8 mouse cellular contexts compared by ENCODE assay signal in genomic region chr14:34201231-34202035, GRCm38 (mm10). TPM values are rescaled to one million over a fixed set of nuclear protein-coding genes. Genes with fewer than 3 reads are reported as not detected.
DNase-seq lines count a peak whose midpoint lies in the region; ATAC-seq lines count a peak whose summit lies in the region.

TSS of gene Gprin2 (minus strand) at chr14:34201653.

- no peaks in the 10 kb centered on the region for H3K36me3 ChIP-seq in limb, embryonic 12.5 days
- H3K36me3 ChIP-seq in midbrain, embryonic 13.5 days = no peaks in the 10 kb centered on the region

- WGBS in limb, embryonic 12.5 days = 4% methylated on average over 50 of the region's 52 CpGs
- WGBS in midbrain, embryonic 13.5 days = 5% methylated on average over 29 of the region's 52 CpGs

- peak within 1 kb of the TSS; percentile 70 for H3K9ac ChIP-seq in limb, embryonic 12.5 days (replicated peaks)
- peak within 1 kb of the TSS; percentile 84 for H3K9ac ChIP-seq in midbrain, embryonic 13.5 days (replicated peaks)

- peak within 1 kb of the TSS; percentile 79 for H3K4me3 ChIP-seq in limb, embryonic 12.5 days (replicated peaks)
- H3K4me3 ChIP-seq in midbrain, embryonic 13.5 days (replicated peaks) = peak within 1 kb of the TSS; percentile 81

- ATAC-seq in CD4-positive, CD25-positive, alpha-beta regulatory T cell, adult 4 months = no peak
- ATAC-seq in hematopoietic stem cell, adult 5-6 weeks (replicated peaks in 1 of 2; ENCODE audit: insufficient read depth in 1 of 2, low FRiP score in 2 of 2, low TSS enrichment in 1 of 2, low read depth in 1 of 2, poor library complexity in 2 of 2, severe bottlenecking in 2 of 2) = peak; percentile 74 to 75
- ATAC-seq in limb, embryonic 12.5 days (ENCODE audit: insufficient number of reproducible peaks, insufficient read depth, low FRiP score, low TSS enrichment, low read depth) = peak; percentile 57
- ATAC-seq in midbrain, embryonic 13.5 days = peak; percentile 84

- H3K27ac ChIP-seq in limb, embryonic 12.5 days = no peak within 1 kb of the TSS
- peak within 1 kb of the TSS; percentile 79 for H3K27ac ChIP-seq in midbrain, embryonic 13.5 days

- H3K4me2 ChIP-seq in limb, embryonic 12.5 days = peak within 1 kb of the TSS; percentile 92
- peak within 1 kb of the TSS; percentile 86 for H3K4me2 ChIP-seq in midbrain, embryonic 13.5 days (replicated peaks)

- peaks cover 30% of the 10 kb centered on the region for H3K27me3 ChIP-seq in limb, embryonic 12.5 days
- peaks cover 3% of the 10 kb centered on the region; the same call in 1 of the 2 replicates for H3K27me3 ChIP-seq in midbrain, embryonic 13.5 days

- no peaks in the 10 kb centered on the region for H3K9me3 ChIP-seq in limb, embryonic 12.5 days
- no peaks in the 10 kb centered on the region for H3K9me3 ChIP-seq in midbrain, embryonic 13.5 days

- DNase-seq in CD4-positive, CD25-positive, alpha-beta regulatory T cell, adult 2 months (ENCODE audit: low read depth, low spot score) = peak; percentile 22
- DNase-seq in ES-CJ7 (ENCODE audit: low read depth, low spot score) = peak; percentile 39
- DNase-seq in embryo, embryonic 10 days (ENCODE audit: low spot score) = peak; percentile 17
- peak; percentile 48 for DNase-seq in testis, postnatal 14 days (ENCODE audit: low spot score)

- H3K4me1 ChIP-seq in limb, embryonic 12.5 days (replicated peaks) = peaks cover 10% of the 10 kb centered on the region
- H3K4me1 ChIP-seq in midbrain, embryonic 13.5 days (replicated peaks) = peaks cover 14% of the 10 kb centered on the region

RNA-seq across cellular contexts. Expression of gene Gprin2, which starts in this region (rescaled TPM):
- under 1 TPM in 1 of 2 experiments, not detected in 1; 0.05 TPM for polyA plus RNA-seq in CD4-positive, CD25-positive, alpha-beta regulatory T cell, adult 4 months (2017; shearing (Covaris generic))
- 0.10 and 0.25 TPM in 2 replicates for total RNA-seq in hematopoietic stem cell, adult 5-6 weeks (2017)
- 1.7 and 2.4 TPM in 2 replicates for polyA plus RNA-seq in limb, embryonic 12.5 days (2016; fragmentation: Nextera tagmentation; extraction: Ambion mirVana)
- polyA plus RNA-seq in midbrain, embryonic 13.5 days (2015; fragmentation: Nextera tagmentation; extraction: Ambion mirVana) = 5.3 and 5.4 TPM in 2 replicates

Comparison
In these comparisons a context has a peak if more than half of its experiments do, and no peak if none do; other contexts are left out.
1. Peak in ATAC-seq in hematopoietic stem cell, adult 5-6 weeks; RNA of the gene not detected or under 1 TPM.